Mouse (Mus musculus) ES-E14 (cell line): ENCODE results near the gene Bod1l.

ENCODE experiments used
- CHD2 ChIP-seq: IDR thresholded peaks from 2 replicates; pipeline ENCODE4 v1.6.1; 2014; ENCODE audit warnings: mild to moderate bottlenecking, low read depth, low read length, inconsistent platforms
- HCFC1 ChIP-seq: IDR thresholded peaks from 2 replicates; pipeline ENCODE4 v1.6.1; 2012; ENCODE audit warnings: low read length, inconsistent platforms, borderline replicate concordance; ENCODE audit not compliant: insufficient read depth
- ZC3H11A ChIP-seq: IDR thresholded peaks from 2 replicates; pipeline ENCODE4 v1.6.1; 2012; ENCODE audit warnings: low read depth, mild to moderate bottlenecking, inconsistent platforms, low read length, borderline replicate concordance
- ZNF384 ChIP-seq: IDR thresholded peaks from 2 replicates; pipeline ENCODE4 v1.6.1; 2012; ENCODE audit warnings: low read depth, low read length, inconsistent platforms

DNA sequence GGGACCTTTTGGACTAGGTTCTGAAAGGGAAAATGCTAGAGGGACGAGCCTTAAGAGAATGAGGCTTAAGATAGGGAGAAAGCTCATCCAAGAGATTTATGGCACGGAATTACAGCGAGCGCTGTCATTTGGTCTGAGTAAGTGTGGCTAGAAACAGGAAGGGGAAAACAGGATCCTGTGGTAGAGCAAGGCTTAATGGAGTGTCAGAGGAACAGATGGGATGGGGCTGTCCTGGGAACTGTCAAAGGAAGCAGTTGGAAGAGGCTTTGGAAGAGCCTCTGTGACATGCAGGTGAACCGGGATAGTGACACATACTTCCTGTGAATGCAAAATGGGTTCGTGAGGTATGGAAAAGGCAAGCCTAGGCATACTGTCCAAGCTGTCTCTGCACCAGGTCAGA, 68.4 kb downstream of the Bod1l start:
- TF ChIP-seq CHD2 (no peak), HCFC1 (no peak), ZNF384 (no peak), ZC3H11A (no peak)
